Mouse (Mus musculus) kidney, adult 2 months (tissue): Measurements from ENCODE around the gene Gm5105. TPM values are rescaled to one million over a fixed set of nuclear protein-coding genes. Genes with fewer than 3 reads are reported as not detected.

Experiments used
- DNase-seq: peaks from one replicate; pipeline ENCODE4 v3.0.0; 2021
- H3K27ac ChIP-seq: fragments of 200-500 bp; 2 replicates; pipeline ENCODE4 v1.5.1; 2012; ENCODE audit warnings: low read depth, low read length, control low read depth, inconsistent platforms; ENCODE audit not compliant: insufficient read depth
- H3K27me3 ChIP-seq: fragments of 200-500 bp; replicated peaks from 2 replicates; pipeline ENCODE4 v1.6.1; 2012; ENCODE audit warnings: mild to moderate bottlenecking, moderate library complexity, low read length, inconsistent platforms; ENCODE audit not compliant: control insufficient read depth, insufficient read depth
- H3K36me3 ChIP-seq: fragments of 200-500 bp; 2 replicates; pipeline ENCODE4 v1.6.1; 2012; ENCODE audit warnings: mild to moderate bottlenecking, moderate library complexity, low read length, inconsistent platforms; ENCODE audit not compliant: control insufficient read depth, insufficient read depth
- H3K4me1 ChIP-seq: fragments of 200-500 bp; 2 replicates; pipeline ENCODE4 v1.6.1; 2011; ENCODE audit warnings: low read length; ENCODE audit not compliant: control insufficient read depth, insufficient read depth
- H3K4me3 ChIP-seq: fragments of 200-500 bp; 2 replicates; pipeline ENCODE4 v1.5.1; 2011; ENCODE audit warnings: mild to moderate bottlenecking, low read depth, low read length, control low read depth; ENCODE audit not compliant: insufficient read depth
- CTCF ChIP-seq: fragments of 200-500 bp; conservative IDR thresholded peaks from 2 replicates; pipeline ENCODE4 v1.5.1; 2011; ENCODE audit warnings: low read depth, mild to moderate bottlenecking, control low read depth, low read length, moderate library complexity, mixed read lengths; ENCODE audit not compliant: insufficient read depth, insufficient read length
- POLR2A ChIP-seq: fragments of 200-500 bp; IDR thresholded peaks from one replicate; pipeline ENCODE4 v1.6.1; 2011; ENCODE audit warnings: low read depth, low read length, control low read depth
- WGBS: fragments of 180-500 bp; shearing (Covaris S2); methylation state at CpG from one replicate; pipeline ENCODE4 v1.1.7; 2018; 5-methylcytosine and 5-hydroxymethylcytosine counted together
- polyA plus RNA-seq: library from polyadenylated mRNA; depleted of rRNA; stranded (reverse); fragments of >200 nt; gene quantifications from 2 replicates; pipeline ENCODE4 v1.2.3, GENCODE M21; 2012

The Gm5105 gene
- polyA plus RNA-seq, 1 experiment = not detected

GRCm38 (mm10) chr3:138022651-138023050 is 44.5 kb downstream of the Gm5105 start:
- no peak for TF ChIP-seq POLR2A
- no peak for TF ChIP-seq CTCF

GRCm38 (mm10) chr3:138022003-138022402 is 45.2 kb downstream of the Gm5105 start:
- DNase-seq = no peak
- no peaks in the 10 kb centered on the region for H3K27me3 ChIP-seq
- no peak overlapping the region for H3K27ac ChIP-seq
- no peaks in the 10 kb centered on the region for H3K4me1 ChIP-seq
- no peak overlapping the region for H3K4me3 ChIP-seq
- TF ChIP-seq POLR2A (no peak), CTCF (no peak)
- 46% methylated on average over 4 of the region's 4 CpGs for WGBS
- H3K36me3 ChIP-seq = no peaks in the 10 kb centered on the region

More at GRCm38 (mm10) chr3:138022651-138023050, 44.5 kb downstream of the Gm5105 start:
- DNase-seq = no peak
- Histone ChIP-seq H3K36me3 (no peaks in the 10 kb centered on the region), H3K27ac (no peak overlapping the region), H3K4me1 (no peaks in the 10 kb centered on the region), H3K27me3 (no peaks in the 10 kb centered on the region), H3K4me3 (no peak overlapping the region)
- 87% methylated on average over 4 of the region's 4 CpGs for WGBS

- 44% methylated on average over 12 of the region's 12 CpGs for WGBS
Observed at GRCm38 (mm10) chr3:138016810-138017209, 50.4 kb downstream of the Gm5105 start.

DNA sequence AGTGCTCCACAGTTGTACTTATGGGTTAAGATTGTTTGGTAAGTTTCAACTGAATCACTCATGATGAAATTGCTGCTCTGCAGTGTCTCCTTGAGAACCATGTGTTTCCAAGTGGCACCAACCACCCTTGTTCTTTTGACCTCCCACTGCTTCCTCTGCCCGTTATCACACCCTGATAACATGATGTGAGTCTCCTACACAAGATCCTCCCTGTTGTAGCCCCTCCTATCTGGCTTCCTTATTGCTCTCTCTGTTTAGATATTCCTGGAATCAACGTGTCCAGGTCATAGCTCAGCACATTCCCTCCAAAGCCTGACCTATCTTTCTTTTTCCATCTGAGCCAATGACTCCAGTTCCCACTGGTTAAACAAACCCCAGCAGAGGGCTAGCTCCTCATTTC is 52.5 kb downstream of the Gm5105 start:
- H3K27me3 ChIP-seq = no peaks in the 10 kb centered on the region
- DNase-seq = no peak
- H3K27ac ChIP-seq = no peak overlapping the region
- H3K4me1 ChIP-seq = no peaks in the 10 kb centered on the region
- TF ChIP-seq CTCF (no peak), POLR2A (no peak)
- H3K36me3 ChIP-seq = no peaks in the 10 kb centered on the region
- no peak overlapping the region for H3K4me3 ChIP-seq
- WGBS = 73% methylated on average over 2 of the region's 2 CpGs

More at GRCm38 (mm10) chr3:138016810-138017209, 50.4 kb downstream of the Gm5105 start:
- no peaks in the 10 kb centered on the region for H3K4me1 ChIP-seq
- no peaks in the 10 kb centered on the region for H3K27me3 ChIP-seq
- TF ChIP-seq CTCF (no peak), POLR2A (no peak)
- no peak for DNase-seq
- H3K4me3 ChIP-seq = no peak overlapping the region
- H3K27ac ChIP-seq = no peak overlapping the region
- no peaks in the 10 kb centered on the region for H3K36me3 ChIP-seq

- no peaks in the 10 kb centered on the region for H3K36me3 ChIP-seq
- no peak overlapping the region for H3K27ac ChIP-seq
- no peak for DNase-seq
- H3K4me1 ChIP-seq = no peaks in the 10 kb centered on the region
- no peak for TF ChIP-seq POLR2A
- TF ChIP-seq CTCF = no peak
- WGBS = 41% methylated on average over 4 of the region's 4 CpGs
- H3K27me3 ChIP-seq = no peaks in the 10 kb centered on the region
- no peak overlapping the region for H3K4me3 ChIP-seq
Observed at GRCm38 (mm10) chr3:138012351-138012750, 54.8 kb downstream of the Gm5105 start.

DNA sequence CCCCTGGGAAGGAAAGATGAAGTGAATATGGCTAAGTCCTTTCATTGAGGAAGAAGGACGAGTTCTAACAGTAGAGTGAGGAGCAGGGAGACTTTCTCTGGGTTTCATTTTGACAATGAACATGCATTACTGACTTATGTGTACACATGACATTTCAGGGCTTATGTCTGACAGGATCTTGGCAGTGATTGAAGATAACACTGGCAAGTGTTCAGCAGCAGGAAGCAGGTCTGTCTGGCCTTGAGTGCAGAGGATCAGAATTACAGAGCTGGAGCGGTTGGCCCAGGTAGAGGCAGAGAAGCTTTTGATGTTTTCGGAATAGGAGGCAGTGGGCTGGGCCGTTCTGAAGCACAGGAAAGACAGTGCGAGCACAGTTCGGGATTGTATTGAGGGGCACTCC is 59.0 kb downstream of the Gm5105 start:
- TF ChIP-seq POLR2A (no peak), CTCF (no peak)
- WGBS = 74% methylated on average over 6 of the region's 6 CpGs
- H3K27ac ChIP-seq = no peak overlapping the region
- H3K4me1 ChIP-seq = no peaks in the 10 kb centered on the region
- H3K36me3 ChIP-seq = no peaks in the 10 kb centered on the region
- no peak for DNase-seq
- no peaks in the 10 kb centered on the region for H3K27me3 ChIP-seq
- H3K4me3 ChIP-seq = no peak overlapping the region

GRCm38 (mm10) chr3:138006896-138007295 is 60.3 kb downstream of the Gm5105 start:
- H3K27ac ChIP-seq = no peak overlapping the region
- DNase-seq = no peak
- H3K4me1 ChIP-seq = no peaks in the 10 kb centered on the region
- no peak overlapping the region for H3K4me3 ChIP-seq
- TF ChIP-seq POLR2A (no peak), CTCF (no peak)
- 27% methylated on average over 3 of the region's 3 CpGs for WGBS
- no peaks in the 10 kb centered on the region for H3K36me3 ChIP-seq
- no peaks in the 10 kb centered on the region for H3K27me3 ChIP-seq

DNA sequence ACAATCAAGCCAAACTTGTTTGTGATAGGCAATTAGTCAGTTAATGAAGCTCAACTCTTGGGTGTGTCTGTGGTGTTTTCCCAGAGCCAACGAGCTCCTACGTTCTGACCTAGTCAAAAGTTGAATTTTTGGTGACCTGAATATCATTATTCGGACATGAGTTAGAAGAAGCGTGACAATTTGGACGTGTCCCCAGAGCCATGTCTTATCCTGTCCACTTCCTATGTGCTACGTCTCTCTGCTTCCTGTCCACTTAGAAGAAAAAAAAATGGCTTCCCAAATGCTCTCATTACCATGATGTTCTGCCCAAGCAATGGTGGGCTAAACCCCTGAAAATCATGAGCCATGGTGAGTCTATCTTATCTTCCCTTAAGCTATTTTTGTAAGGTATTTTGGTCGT is 63.9 kb downstream of the Gm5105 start:
- H3K4me1 ChIP-seq = no peaks in the 10 kb centered on the region
- no peak overlapping the region for H3K27ac ChIP-seq
- 63% methylated on average over 7 of the region's 7 CpGs for WGBS

More for the DNA sequence above, 63.9 kb downstream of the Gm5105 start:
- TF ChIP-seq POLR2A (no peak), CTCF (no peak)
- no peak for DNase-seq
- H3K36me3 ChIP-seq = no peaks in the 10 kb centered on the region
- no peaks in the 10 kb centered on the region for H3K27me3 ChIP-seq
- no peak overlapping the region for H3K4me3 ChIP-seq
